Mouse (Mus musculus): Measurements from ENCODE around the gene E2f1. TPM values are rescaled to one million over a fixed set of nuclear protein-coding genes. Genes with fewer than 3 reads are reported as not detected.

E2f1 gene
- total and polyA plus RNA-seq, 3 experiments, result 5.1 to 19.6 (median 5.3) TPM

DNA sequence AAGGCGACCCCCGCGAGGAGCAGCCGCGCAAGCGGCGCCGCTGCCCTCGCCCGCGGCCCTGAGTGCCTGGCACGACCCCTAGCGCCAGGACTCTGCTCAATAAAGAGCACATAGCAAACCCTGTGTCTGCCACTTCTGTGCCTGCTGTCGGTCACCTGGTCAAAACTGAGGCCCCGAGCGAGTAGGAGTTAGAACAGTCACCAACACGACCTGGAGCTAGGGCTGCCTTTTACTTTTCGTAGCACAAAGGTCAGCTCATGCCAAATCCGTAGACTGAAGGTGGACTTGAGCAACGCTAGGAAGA lies 19.9 kb downstream of the E2f1 start:
- in situ Hi-C loops (cut with MboI; ENCODE audit: low pct_ligation_motif_present, low pct_unique_long_range_greater_than_20kb, low sequenced_read_pairs), result loop anchor here (5.0 kb wide), 1 partner anchor 138 kb away; no protein-coding TSS in a partner anchor
- Histone ChIP-seq H3K9me3 (replicated peaks; ENCODE audit: low read length) (no peaks in the 10 kb centered on the region), H3K27me3 (replicated peaks) (no peaks in the 10 kb centered on the region), H3K4me3 (replicated peaks in 1 of 3; ENCODE audit: low read depth in 2 of 3, low read length in 2 of 3, poor library complexity in 1 of 3) (no peak overlapping the region), H3K36me3 (replicated peaks in 1 of 2; ENCODE audit: control insufficient read depth in 1 of 2, insufficient read depth in 1 of 2, low read length in 1 of 2) (peaks cover 15 to 75% of the 10 kb centered on the region in 2 experiments), H3K4me2 (ENCODE audit: insufficient read depth, low read depth, poor library complexity, severe bottlenecking) (0 out of 2 replicates have a peak overlapping the region, but pooled peaks have one; percentile 57), H3K9ac (ENCODE audit: insufficient read depth, low read depth) (no peak overlapping the region), H3K27ac (ENCODE audit: insufficient read depth, low read depth) (no peak overlapping the region), H3K79me2 (replicated peaks; ENCODE audit: control insufficient read depth, extremely low read depth, insufficient read depth, poor library complexity, severe bottlenecking) (no peaks in the 10 kb centered on the region), H3K4me1 (ENCODE audit: control insufficient read depth in 1 of 2, insufficient read depth in 2 of 2) (peaks cover 9 to 16% of the 10 kb centered on the region in 2 experiments)
- no peak for TF ChIP-seq MEF2A (IDR thresholded peaks at IDR 0.05; ENCODE audit: borderline replicate concordance, low read depth, low read length)
- TF ChIP-seq EP300 (IDR thresholded peaks at IDR 0.05; ENCODE audit: low read length), result no peak
- no peak for TF ChIP-seq ZMIZ1 (IDR thresholded peaks at IDR 0.05; ENCODE audit: low read depth, low read length)
- no peak for TF ChIP-seq USF2 (conservative IDR thresholded peaks at IDR 0.05; ENCODE audit: low read depth, low read length)
- TF ChIP-seq TCF12 (IDR thresholded peaks at IDR 0.05; ENCODE audit: low read depth, low read length), result no peak
- no peak for TF ChIP-seq E2F4 (IDR thresholded peaks at IDR 0.05; ENCODE audit: insufficient replicate concordance, low read depth, low read length)
- no peak for TF ChIP-seq RAD21 (IDR thresholded peaks at IDR 0.05; ENCODE audit: low read depth, low read length)
- no peak for TF ChIP-seq HCFC1 (IDR thresholded peaks at IDR 0.05; ENCODE audit: low read depth, low read length)
- no peak for TF ChIP-seq ZNF384 (IDR thresholded peaks at IDR 0.05; ENCODE audit: low read depth, low read length)
- no peak for TF ChIP-seq SIN3A (IDR thresholded peaks at IDR 0.05; ENCODE audit: low read length)
- DNase-seq (ENCODE audit: extremely low read depth), result no peak
- dilution Hi-C loops (cut with MboI; ENCODE audit: extremely low pct_ligation_motif_present, extremely low pct_unique_long_range_greater_than_20kb, low sequenced_read_pairs), result no loop called here

DNA sequence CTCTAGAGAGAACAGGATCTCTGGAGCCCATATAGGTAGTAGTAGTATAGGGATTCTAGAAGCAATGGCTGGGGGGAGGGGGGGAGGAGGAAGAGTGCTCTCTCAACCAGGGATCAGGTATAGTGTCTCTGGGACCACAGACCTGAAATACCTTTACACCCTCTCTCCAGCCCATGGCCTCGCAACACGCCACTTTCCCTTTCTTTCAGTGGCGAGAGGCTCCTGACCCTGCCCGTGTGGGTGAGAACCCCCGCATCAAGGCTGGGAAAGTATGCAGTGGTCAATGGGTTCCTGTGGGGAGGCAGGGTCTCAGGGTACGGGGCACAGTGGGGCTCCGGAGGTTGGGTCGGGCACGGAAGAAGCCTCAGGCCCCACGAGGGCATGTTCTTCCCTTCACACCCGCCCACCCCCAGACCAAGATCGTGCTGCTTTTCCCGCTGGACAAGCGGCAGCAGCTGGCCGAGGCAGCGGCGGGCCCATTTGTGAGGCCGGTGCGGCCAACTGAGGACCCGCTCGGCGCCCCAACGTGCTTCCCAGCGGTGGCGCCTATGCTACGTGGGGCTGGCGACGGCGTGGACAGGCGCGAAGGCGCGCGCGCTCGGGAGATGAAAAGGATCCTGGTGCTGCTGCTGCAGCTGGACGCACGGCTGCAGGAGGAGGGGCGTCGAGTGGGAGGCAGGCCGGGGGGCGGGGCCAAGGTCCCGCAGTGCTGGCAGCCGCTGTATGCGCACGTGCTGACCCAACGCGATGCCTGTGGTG lies 20.4 kb downstream of the E2f1 start:
- H3K27ac ChIP-seq (ENCODE audit: insufficient read depth, low read depth), result no peak overlapping the region
- peaks cover 9 to 21% of the 10 kb centered on the region in 2 experiments for H3K4me1 ChIP-seq (ENCODE audit: control insufficient read depth in 1 of 2, insufficient read depth in 2 of 2)
- H3K4me2 ChIP-seq (ENCODE audit: insufficient read depth, low read depth, poor library complexity, severe bottlenecking), result peak overlapping the region; percentile 57; the same call in 1 of the 2 replicates
- H3K9ac ChIP-seq (ENCODE audit: insufficient read depth, low read depth), result no peak overlapping the region
- H3K79me2 ChIP-seq (replicated peaks; ENCODE audit: control insufficient read depth, extremely low read depth, insufficient read depth, poor library complexity, severe bottlenecking), result no peaks in the 10 kb centered on the region
- dilution Hi-C loops (cut with MboI; ENCODE audit: extremely low pct_ligation_motif_present, extremely low pct_unique_long_range_greater_than_20kb, low sequenced_read_pairs) (no loop called here), in situ Hi-C loops (cut with MboI; ENCODE audit: low pct_ligation_motif_present, low pct_unique_long_range_greater_than_20kb, low sequenced_read_pairs) (loop anchor here (5.0 kb wide), 1 partner anchor 137 kb away; no protein-coding TSS in a partner anchor)
- no peak for DNase-seq (ENCODE audit: extremely low read depth)
- H3K36me3 ChIP-seq (replicated peaks in 1 of 2; ENCODE audit: control insufficient read depth in 1 of 2, insufficient read depth in 1 of 2, low read length in 1 of 2), result peaks cover 15 to 75% of the 10 kb centered on the region in 2 experiments
- TF ChIP-seq MAX (IDR thresholded peaks at IDR 0.05; ENCODE audit: low read length) (peak; percentile 53; the same call in 1 of the 2 replicates), ZKSCAN1 (IDR thresholded peaks at IDR 0.05; ENCODE audit: borderline replicate concordance, low read depth, low read length) (no peak), KAT2A (IDR thresholded peaks at IDR 0.05; ENCODE audit: insufficient replicate concordance, low read length) (no peak), BHLHE40 (IDR thresholded peaks at IDR 0.05; ENCODE audit: low read depth, low read length) (peak; percentile 63), NRF1 (IDR thresholded peaks at IDR 0.05; ENCODE audit: low read depth, low read length) (peak; percentile 45)
- H3K4me3 ChIP-seq (replicated peaks in 1 of 3; ENCODE audit: low read depth in 2 of 3, low read length in 2 of 3, poor library complexity in 1 of 3), result no peak overlapping the region
- no peaks in the 10 kb centered on the region for H3K9me3 ChIP-seq (replicated peaks; ENCODE audit: low read length)
- no peaks in the 10 kb centered on the region for H3K27me3 ChIP-seq (replicated peaks)

All from CH12.LX (cell line).